Mouse (Mus musculus): ENCODE data around the gene Krtap8-1. TPM values are rescaled to one million over a fixed set of nuclear protein-coding genes. Genes with fewer than 3 reads are reported as not detected.

The Krtap8-1 gene
- polyA plus RNA-seq, 1 experiment from 2014 or later, result not detected

DNA sequence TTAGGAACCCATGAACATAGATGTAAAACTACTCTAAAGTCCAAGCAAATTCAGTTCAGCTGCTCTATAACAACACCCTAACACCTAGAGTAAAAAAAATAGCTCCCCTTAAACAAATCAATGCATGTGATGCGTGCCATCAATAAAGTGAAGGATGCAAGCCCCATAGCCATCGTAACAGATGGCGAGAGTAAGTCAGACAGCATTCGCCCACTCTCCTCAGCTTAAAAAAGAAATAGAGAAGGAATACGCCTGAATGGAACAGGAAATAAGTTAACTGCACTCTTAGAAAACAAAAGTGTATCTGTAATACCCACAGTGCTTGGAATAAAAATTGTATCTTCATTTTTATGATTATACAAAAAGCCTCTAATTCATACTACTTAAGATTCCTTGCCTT is 9.2 kb upstream of the Krtap8-1 start:
- ATAC-seq, result no peak
- Histone ChIP-seq H3K9ac (no peak overlapping the region), H3K9me3 (replicated peaks) (no peaks in the 10 kb centered on the region), H3K4me2 (no peak overlapping the region), H3K27ac (no peak overlapping the region), H3K27me3 (no peaks in the 10 kb centered on the region), H3K4me1 (no peaks in the 10 kb centered on the region), H3K4me3 (no peak overlapping the region), H3K36me3 (ENCODE audit: poor library complexity, severe bottlenecking) (no peaks in the 10 kb centered on the region)
- 92% methylated on average over 5 of the region's 5 CpGs for WGBS

GRCm38 (mm10) chr16:89495394-89496153 is 7.8 kb upstream of the Krtap8-1 start:
- no peak overlapping the region for H3K27ac ChIP-seq
- peak; percentile 38; the same call in 1 of the 2 replicates for ATAC-seq
- H3K9me3 ChIP-seq (replicated peaks), result no peaks in the 10 kb centered on the region
- H3K4me2 ChIP-seq, result no peak overlapping the region
- H3K9ac ChIP-seq, result no peak overlapping the region
- WGBS, result 76% methylated on average over 7 of the region's 7 CpGs
- no peak overlapping the region for H3K4me3 ChIP-seq
- no peaks in the 10 kb centered on the region for H3K27me3 ChIP-seq
- no peaks in the 10 kb centered on the region for H3K36me3 ChIP-seq (ENCODE audit: poor library complexity, severe bottlenecking)
- H3K4me1 ChIP-seq, result no peaks in the 10 kb centered on the region

GRCm38 (mm10) chr16:89477679-89478314 is 10.0 kb downstream of the Krtap8-1 start:
- WGBS, result 90% methylated on average over 12 of the region's 12 CpGs
- H3K9me3 ChIP-seq (replicated peaks), result no peaks in the 10 kb centered on the region
- H3K4me3 ChIP-seq, result no peak overlapping the region
- no peak overlapping the region for H3K4me2 ChIP-seq
- no peaks in the 10 kb centered on the region for H3K36me3 ChIP-seq (ENCODE audit: poor library complexity, severe bottlenecking)
- H3K9ac ChIP-seq, result no peak overlapping the region
- ATAC-seq, result peak; percentile 21; the same call in 1 of the 2 replicates
- no peaks in the 10 kb centered on the region for H3K4me1 ChIP-seq
- H3K27me3 ChIP-seq, result no peaks in the 10 kb centered on the region
- H3K27ac ChIP-seq, result no peak overlapping the region

GRCm38 (mm10) chr16:89461189-89461588 is 26.6 kb downstream of the Krtap8-1 start:
- Histone ChIP-seq H3K4me1 (no peaks in the 10 kb centered on the region), H3K36me3 (ENCODE audit: poor library complexity, severe bottlenecking) (no peaks in the 10 kb centered on the region), H3K9ac (no peak overlapping the region), H3K27me3 (no peaks in the 10 kb centered on the region), H3K9me3 (replicated peaks) (no peaks in the 10 kb centered on the region), H3K4me2 (no peak overlapping the region), H3K27ac (no peak overlapping the region), H3K4me3 (no peak overlapping the region)
- ATAC-seq, result no peak
- 89% methylated on average over 5 of the region's 5 CpGs for whole genome bisulfite sequencing

Other genes with a start within 250 kb of the Krtap8-1 start
- not detected in 2 replicates for gene Krtap21-1, start 84.1 kb downstream of the Krtap8-1 start, polyA plus RNA-seq (2015; fragmentation: Nextera tagmentation; extraction: Ambion mirVana)
- not detected in 2 replicates for gene Krtap6-2, start 67.8 kb downstream of the Krtap8-1 start, polyA plus RNA-seq (2015; fragmentation: Nextera tagmentation; extraction: Ambion mirVana)
- gene Krtap7-1, start 20.4 kb upstream of the Krtap8-1 start, polyA plus RNA-seq (2015; fragmentation: Nextera tagmentation; extraction: Ambion mirVana), result not detected in 2 replicates
- gene Krtap11-1, start 83.2 kb upstream of the Krtap8-1 start, polyA plus RNA-seq (2015; fragmentation: Nextera tagmentation; extraction: Ambion mirVana), result not detected in 2 replicates

All from forebrain, embryonic 13.5 days (tissue).